Mouse (Mus musculus) lung, postnatal 25 days (tissue): ENCODE measurements around the gene Cacybp.

Experiments
- DNase-seq: peaks from one replicate; pipeline ENCODE4 v3.0.0; 2022; ENCODE audit warnings: low spot score

The Cacybp gene

GRCm38 (mm10) chr1:160212703-160213669 lies at the start of gene Cacybp:
Gene Cacybp (minus strand): TSS chr1:160212875.
- peak; percentile 99 for DNase-seq

GRCm38 (mm10) chr1:160262415-160262814 lies 49.7 kb upstream of the Cacybp start:
- DNase-seq = no peak

GRCm38 (mm10) chr1:160261849-160262248 lies 49.2 kb upstream of the Cacybp start:
- DNase-seq = no peak

GRCm38 (mm10) chr1:160260605-160261004 lies 47.9 kb upstream of the Cacybp start:
- DNase-seq = no peak

GRCm38 (mm10) chr1:160259884-160260283 lies 47.2 kb upstream of the Cacybp start:
- DNase-seq = peak; percentile 78

- no peak for DNase-seq
These were observed 40.4 kb upstream of the Cacybp start for GRCm38 (mm10) chr1:160253108-160253507.

- no peak for DNase-seq
These were observed 38.8 kb upstream of the Cacybp start for GRCm38 (mm10) chr1:160251388-160252007.

GRCm38 (mm10) chr1:160250782-160251181 lies 38.1 kb upstream of the Cacybp start:
- no peak for DNase-seq

GRCm38 (mm10) chr1:160249786-160250185 lies 37.1 kb upstream of the Cacybp start:
- no peak for DNase-seq

- DNase-seq = no peak
These were observed 34.8 kb upstream of the Cacybp start for GRCm38 (mm10) chr1:160247473-160247872.

- DNase-seq = no peak
These were observed 34.2 kb upstream of the Cacybp start for GRCm38 (mm10) chr1:160246844-160247243.

GRCm38 (mm10) chr1:160245954-160246353 lies 33.3 kb upstream of the Cacybp start:
- peak; percentile 60 for DNase-seq

GRCm38 (mm10) chr1:160244689-160245088 lies 32.0 kb upstream of the Cacybp start:
- DNase-seq = no peak

- no peak for DNase-seq
These were observed 27.4 kb upstream of the Cacybp start for GRCm38 (mm10) chr1:160240091-160240490.

- no peak for DNase-seq
These were observed 26.3 kb upstream of the Cacybp start for GRCm38 (mm10) chr1:160238852-160239443.

GRCm38 (mm10) chr1:160237981-160238380 lies 25.3 kb upstream of the Cacybp start:
- DNase-seq = no peak

GRCm38 (mm10) chr1:160233921-160234320 lies 21.2 kb upstream of the Cacybp start:
- DNase-seq = peak; percentile 41

- no peak for DNase-seq
These were observed 19.4 kb upstream of the Cacybp start for GRCm38 (mm10) chr1:160232113-160232512.

- DNase-seq = peak; percentile 32
These were observed 18.3 kb upstream of the Cacybp start for GRCm38 (mm10) chr1:160231013-160231412.

- no peak for DNase-seq
These were observed 15.2 kb upstream of the Cacybp start for GRCm38 (mm10) chr1:160227850-160228249.

- no peak for DNase-seq
These were observed 14.5 kb upstream of the Cacybp start for GRCm38 (mm10) chr1:160227196-160227595.

- DNase-seq = no peak
These were observed 11.4 kb upstream of the Cacybp start for GRCm38 (mm10) chr1:160224093-160224492.

GRCm38 (mm10) chr1:160217898-160218297 lies 5.2 kb upstream of the Cacybp start:
- no peak for DNase-seq
